Mouse (Mus musculus) fibroblast of lung, adult 2 months (primary cell): ENCODE data around the gene 4933425L06Rik.

Experiments used
- DNase-seq: peaks from one replicate; pipeline ENCODE4 v3.0.0-alpha.2; 2011; ENCODE audit warnings: low read depth

The 4933425L06Rik gene

GRCm38 (mm10) chr13:105081862-105082261 lies at the start of gene 4933425L06Rik:
4933425L06Rik (plus strand) TSS chr13:105082122.
- no peak for DNase-seq

GRCm38 (mm10) chr13:105037816-105038215 lies 44.1 kb upstream of the 4933425L06Rik start:
- DNase-seq = no peak

DNA sequence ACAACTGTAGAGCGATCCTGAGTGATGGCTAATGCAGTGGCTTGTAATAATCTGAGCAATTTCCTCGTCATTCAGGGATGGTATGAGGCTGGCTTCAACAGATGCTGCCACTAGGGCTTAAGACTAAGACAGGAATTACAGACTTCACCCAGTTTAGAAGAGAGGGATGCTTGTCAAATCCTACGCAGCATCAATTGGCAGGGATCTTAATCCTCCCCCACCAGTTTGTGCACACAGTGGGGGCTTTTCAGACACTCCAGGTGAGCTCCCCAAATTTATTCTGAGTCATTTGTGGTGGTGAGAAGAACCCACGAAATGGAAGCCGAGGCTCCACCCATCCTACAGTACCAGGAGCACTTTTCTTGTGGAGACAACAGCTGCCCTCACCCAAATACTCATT lies 43.6 kb upstream of the 4933425L06Rik start:
- no peak for DNase-seq

GRCm38 (mm10) chr13:105043882-105044281 lies 38.0 kb upstream of the 4933425L06Rik start:
- DNase-seq = no peak

- DNase-seq = no peak
Measured at GRCm38 (mm10) chr13:105047377-105047776, 34.5 kb upstream of the 4933425L06Rik start.

DNA sequence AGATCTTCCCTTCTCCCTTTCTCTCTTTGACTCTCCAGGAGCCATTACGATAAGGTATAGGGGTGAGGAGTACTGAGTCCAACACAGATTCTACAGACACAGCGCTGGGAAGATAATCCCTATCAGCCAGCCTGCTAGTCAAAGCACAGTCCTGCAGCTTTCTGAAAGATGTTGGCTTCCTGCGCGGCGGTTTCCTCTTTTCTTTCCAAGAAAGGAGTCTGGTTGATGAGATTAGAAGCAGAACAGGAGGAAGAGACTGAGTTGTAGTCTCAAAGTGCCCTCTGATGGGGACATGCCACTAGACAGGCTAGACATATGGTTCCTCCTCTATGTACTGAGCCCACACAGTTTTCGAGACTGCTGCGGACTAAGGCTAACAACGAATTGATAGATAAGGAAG lies 33.3 kb upstream of the 4933425L06Rik start:
- DNase-seq = no peak

DNA sequence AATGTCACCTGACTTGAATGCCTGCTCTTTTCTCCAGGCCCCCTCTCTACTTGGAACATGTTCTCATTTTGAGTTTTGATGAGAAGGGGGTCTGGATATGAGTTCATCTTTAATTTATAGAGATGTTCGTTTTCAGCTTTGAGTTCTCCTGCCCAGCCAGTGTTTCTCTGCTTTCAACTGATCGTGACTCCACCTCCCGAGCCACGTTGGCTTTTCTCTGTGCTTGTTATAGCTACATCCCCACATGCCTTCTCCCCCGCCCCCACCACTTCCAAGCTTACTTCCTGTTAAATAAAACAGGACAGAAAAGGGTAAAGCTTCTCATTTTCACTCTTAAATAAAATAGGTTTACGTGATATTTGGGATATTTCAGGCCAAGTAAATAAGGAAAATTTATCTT lies 30.5 kb upstream of the 4933425L06Rik start:
- no peak for DNase-seq

DNA sequence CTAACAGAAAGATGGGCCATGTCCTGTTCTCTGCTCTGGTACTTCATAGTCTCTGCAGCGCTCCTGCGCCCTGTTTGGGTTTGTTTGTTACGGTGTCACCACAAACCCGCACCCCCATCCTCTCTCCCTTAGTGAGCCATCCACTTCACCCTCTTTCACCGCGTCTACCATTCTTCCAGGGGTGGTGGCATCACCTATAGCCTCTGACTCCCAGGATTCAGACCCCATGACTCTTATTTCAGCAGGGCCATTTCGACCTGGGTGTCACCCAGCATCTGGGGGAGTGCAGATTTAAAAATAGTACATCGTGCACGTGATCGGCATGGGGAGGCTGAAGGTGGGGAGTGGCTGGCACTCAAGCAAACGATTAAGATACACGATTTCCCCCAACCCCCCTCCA lies 28.3 kb upstream of the 4933425L06Rik start:
- no peak for DNase-seq

- DNase-seq = no peak
Measured at GRCm38 (mm10) chr13:105054181-105054940, 27.6 kb upstream of the 4933425L06Rik start, which contains the start of gene Rgs7bp. Rgs7bp (minus strand) TSS chr13:105054930.

DNA sequence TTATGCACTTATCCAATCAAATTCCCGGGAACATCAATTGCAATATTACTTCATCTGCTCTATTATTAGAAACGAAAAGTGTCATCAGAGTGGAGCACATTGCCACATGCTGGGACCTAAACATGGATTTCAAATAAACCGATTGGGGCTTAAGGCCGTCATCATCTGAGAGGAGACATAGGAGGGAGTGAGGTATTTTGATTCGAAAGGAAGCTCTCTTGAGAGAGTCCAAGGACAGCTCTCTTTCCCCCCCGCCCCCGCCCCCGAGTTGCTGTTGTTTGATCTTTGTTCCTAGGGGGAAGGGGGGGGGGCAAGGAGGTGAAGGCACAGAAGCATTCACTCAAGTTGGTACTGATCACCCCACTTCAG lies 27.0 kb upstream of the 4933425L06Rik start:
- no peak for DNase-seq

GRCm38 (mm10) chr13:105055374-105055773 lies 26.5 kb upstream of the 4933425L06Rik start:
- no peak for DNase-seq

DNA sequence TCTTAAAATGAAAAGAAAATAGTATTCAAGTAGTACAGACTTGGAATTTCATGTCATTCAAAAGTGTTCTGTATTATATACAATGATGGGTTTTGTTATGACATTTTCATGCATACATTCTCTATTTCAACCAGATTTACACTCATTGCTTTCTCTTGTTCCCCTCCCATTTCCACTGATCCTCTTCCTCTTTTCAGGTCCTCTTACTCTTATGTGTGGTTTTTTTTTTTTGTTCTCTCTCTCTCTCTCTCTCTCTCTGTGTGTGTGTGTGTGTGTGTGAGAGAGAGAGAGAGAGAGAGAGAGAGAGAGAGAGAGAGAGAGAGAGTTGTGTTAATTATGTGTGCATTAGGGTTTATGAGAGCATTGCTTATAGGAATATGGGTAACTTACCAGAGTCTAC lies 15.8 kb upstream of the 4933425L06Rik start:
- DNase-seq = no peak

DNA sequence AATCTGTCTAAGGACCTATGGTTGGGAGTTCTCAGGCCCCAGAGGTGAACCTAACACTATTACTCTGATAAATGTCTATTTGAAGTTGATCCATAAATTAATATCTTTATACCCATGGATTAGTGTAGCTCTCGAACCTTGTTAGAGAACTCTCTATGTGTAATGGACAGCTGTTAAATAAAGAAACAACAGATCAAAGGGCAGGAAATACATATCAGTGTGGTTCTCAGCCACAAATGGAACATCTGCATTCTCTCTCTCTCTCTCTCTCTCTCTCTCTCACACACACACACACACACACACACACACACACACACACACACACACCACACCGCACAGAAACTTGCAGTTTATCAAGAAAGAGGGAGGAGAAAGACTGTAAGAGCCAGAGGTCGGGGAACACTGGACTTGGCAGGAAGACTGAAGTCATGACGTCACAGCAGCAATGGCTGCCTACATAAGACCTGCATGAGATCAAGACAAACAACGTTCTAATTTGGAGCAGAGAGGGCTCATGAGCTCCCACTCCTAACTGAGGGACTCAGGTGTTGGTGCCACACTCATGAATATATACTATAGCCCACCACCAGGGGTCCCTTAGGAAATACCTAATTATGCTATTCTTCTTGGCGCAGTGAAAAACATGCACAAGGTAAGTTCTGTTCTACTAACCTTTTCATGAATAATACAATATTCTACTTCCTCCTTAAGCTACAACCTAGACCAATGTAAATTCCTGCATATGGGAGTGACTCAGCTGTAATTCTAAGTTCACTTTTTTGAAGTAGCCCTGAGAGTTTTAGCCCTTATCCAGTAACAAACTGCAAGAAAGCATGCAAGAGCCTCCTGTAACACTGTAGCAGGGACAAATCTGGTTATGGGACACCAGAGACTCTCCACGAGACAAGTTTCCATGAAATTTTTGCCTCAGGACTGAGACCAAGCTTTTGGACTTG lies 14.8 kb upstream of the 4933425L06Rik start:
- DNase-seq = no peak

DNA sequence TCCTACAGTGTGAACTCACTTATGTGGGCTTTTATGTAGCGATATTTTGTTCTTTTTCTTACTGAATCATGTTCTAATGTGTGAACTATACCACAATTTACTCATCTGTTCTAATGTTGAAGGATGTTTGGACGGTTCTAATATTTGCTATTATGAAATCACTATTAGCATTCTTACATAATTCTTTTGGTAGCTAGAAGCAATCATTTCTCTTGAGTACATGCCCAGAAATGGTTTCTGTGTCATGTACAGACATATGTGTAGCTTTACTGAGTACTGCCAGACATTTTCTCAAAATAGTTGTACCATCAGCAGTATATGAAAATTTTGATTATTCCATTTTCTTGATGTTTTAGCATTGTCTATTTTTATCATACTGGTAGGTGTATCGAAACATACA lies 7.4 kb downstream of the 4933425L06Rik start:
- DNase-seq = no peak

DNA sequence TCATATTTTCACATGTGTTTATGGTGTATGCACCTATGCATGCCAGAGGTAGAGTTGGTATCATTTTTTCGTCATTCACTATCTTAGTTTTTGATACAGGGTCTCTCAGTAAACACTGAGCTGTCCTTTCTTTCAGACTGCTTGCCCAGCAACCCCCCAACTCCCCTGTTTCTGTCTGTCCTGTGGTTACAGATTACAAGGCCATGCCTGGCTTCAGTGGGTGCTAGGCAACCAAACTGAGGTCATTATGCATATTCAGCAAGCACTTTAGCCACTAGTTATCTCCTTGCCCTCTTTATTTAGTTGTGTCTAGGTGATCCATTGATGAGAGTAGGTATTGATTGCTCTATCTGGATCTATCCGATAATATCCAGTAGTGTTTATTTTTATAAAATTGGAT lies 14.4 kb downstream of the 4933425L06Rik start:
- DNase-seq = no peak

GRCm38 (mm10) chr13:105100705-105101104 lies 18.8 kb downstream of the 4933425L06Rik start:
- DNase-seq = no peak

DNA sequence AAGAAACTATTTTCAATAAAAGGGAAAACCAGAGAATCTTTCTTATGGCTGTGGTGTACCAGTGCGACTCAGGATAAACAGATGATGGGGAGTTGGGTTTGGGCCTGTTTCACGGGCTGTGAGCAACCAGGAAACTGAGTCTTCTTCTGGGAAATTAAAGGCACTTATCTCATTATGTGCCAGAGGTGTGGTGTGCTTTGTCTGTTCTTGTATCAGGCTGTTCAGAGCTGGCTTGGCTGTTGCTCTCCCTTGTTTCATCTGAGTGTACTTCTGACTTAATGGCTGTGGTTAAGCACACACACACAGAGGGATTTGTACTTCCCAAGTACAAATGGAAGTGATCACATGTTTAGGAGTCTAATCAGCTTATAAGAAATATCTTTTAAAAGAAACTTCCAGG lies 22.5 kb downstream of the 4933425L06Rik start:
- no peak for DNase-seq

- DNase-seq = no peak
Measured at GRCm38 (mm10) chr13:105111599-105111998, 29.7 kb downstream of the 4933425L06Rik start.

- DNase-seq = no peak
Measured at GRCm38 (mm10) chr13:105121617-105122016, 39.7 kb downstream of the 4933425L06Rik start.

DNA sequence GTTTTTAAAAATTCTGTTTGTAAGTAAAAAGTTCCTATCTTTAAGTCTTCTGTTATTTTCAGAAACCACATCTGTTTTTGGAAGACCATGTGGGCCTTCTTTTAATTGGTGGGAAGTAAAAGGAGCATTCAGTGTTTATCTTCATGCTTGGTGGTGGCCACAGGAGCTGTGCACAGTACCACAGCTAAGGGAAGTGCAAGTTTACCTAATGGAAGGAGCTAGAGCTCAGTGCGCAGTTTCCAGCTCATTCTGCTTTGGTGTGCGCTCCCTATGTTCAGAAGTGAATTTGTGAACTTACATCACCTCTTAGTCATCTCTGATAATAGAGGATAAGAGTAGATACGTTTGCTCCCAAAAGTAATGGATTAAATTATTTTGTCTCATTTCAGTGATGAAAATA lies 40.2 kb downstream of the 4933425L06Rik start:
- no peak for DNase-seq

DNA sequence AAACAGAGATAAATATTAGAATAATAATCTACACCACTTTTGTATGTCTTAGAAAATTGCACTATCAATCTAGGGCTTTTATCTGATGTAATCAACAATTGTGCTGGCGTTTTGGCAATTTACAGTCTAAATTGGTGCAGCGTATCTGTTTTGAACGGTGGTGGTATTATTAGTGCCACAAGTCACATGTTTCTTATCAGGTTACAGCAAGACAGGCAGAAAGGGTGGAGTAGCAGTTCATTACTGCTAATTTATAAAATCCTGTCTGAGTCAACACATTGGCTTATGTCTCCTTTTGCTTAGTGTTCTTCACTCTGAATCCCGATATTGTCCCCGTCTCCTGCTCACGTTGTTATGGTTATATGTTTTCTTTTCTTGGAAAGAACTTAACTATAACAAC lies 48.2 kb downstream of the 4933425L06Rik start:
- no peak for DNase-seq

DNA sequence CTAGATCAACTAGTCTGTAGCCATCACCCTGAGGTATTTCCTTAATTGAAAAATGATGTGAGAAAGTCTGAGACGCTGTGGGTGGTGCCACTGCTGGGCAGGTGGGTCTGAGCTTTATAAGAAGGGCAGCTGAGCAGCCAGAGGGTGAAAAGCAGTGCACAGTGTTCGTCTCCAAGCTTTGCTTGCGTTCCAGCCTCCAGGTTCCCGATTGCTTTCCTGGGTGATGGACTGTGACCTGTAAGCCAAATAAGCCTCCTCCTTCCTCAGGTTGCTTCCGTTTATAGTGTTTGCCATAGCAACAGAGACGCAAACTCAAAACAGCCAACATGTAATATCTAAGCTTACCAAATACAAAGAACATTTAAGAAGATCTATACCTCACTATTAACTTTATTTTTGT lies 50.4 kb downstream of the 4933425L06Rik start:
- no peak for DNase-seq

DNA sequence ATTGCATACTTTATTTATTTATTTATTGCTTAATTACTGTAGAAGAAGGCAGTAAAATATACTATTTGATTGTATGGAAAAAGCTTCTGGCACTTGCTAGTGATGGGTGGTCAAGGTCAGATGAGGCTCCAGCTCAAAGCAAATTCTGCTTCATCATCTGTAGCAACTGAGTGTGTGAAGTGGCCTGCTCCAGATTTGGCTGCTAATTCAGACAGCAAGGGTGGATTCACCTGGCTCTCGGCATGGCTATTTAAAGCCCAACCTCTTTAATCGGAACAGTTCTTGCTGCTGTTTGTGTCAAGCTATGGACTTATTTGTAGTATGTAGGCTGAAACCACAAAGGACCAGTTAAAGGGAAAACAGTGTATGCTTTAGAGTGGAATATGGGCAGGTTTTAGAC lies 50.9 kb downstream of the 4933425L06Rik start:
- no peak for DNase-seq
